Comparison of ENCODE assay signal across 36 mouse cellular contexts in the genomic region with DNA sequence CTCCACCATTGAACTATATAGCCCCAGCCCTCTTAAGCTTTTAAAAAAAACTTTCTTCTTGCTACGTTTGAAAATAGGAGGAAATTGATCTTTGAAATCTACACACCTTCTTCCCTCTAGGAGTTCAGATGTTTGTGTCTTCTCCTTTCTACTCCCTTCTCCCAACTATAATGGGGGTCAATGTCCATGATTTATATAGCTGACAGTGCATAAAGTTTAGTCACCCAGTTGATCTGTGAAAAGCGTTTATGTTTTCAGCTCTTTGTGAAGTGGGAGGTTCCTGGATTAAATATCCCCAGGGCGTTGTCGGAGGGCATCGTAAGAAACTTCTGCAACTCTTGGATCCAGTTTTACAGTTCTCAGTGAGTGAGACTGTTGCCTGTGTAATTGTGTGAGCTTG. TPM values are rescaled to one million over a fixed set of nuclear protein-coding genes. Genes with fewer than 3 reads are reported as not detected.
"Had no signal": no experiment of that assay in that cellular context is flagged by ENCODE, and none has a peak within 500 bp of the region (broad histone marks: within the 10 kb centered on the region; RNA-seq: fewer than 3 reads in every experiment).

No protein-coding gene starts in this region.

- H3K4me2 ChIP-seq: heart, embryonic 11.5 days; heart, embryonic 13.5 days; heart, embryonic 15.5 days; hindbrain, embryonic 13.5 days; hindbrain, embryonic 15.5 days; limb, embryonic 12.5 days; liver, embryonic 11.5 days; liver, embryonic 13.5 days; liver, embryonic 15.5 days had no signal

- H3K36me3 ChIP-seq: heart, embryonic 13.5 days; heart, embryonic 15.5 days; hindbrain, embryonic 13.5 days; hindbrain, embryonic 15.5 days; limb, embryonic 10.5 days; limb, embryonic 12.5 days; liver, embryonic 13.5 days; liver, embryonic 15.5 days had no signal

- H3K9ac ChIP-seq: heart, embryonic 13.5 days; heart, embryonic 15.5 days; hindbrain, embryonic 13.5 days; hindbrain, embryonic 15.5 days; limb, embryonic 12.5 days; liver, embryonic 13.5 days; liver, embryonic 15.5 days; liver, postnatal 0 days had no signal

- H3K9me3 ChIP-seq: heart, embryonic 13.5 days; heart, embryonic 15.5 days; hindbrain, embryonic 13.5 days; hindbrain, embryonic 15.5 days; limb, embryonic 10.5 days; limb, embryonic 12.5 days; liver, embryonic 13.5 days; liver, embryonic 15.5 days had no signal

- H3K4me3 ChIP-seq: heart, adult 2 months; heart, embryonic 13.5 days; heart, embryonic 15.5 days; hindbrain, embryonic 13.5 days; hindbrain, embryonic 15.5 days; layer of hippocampus, adult 2 months; left cerebral cortex, adult 2 months; limb, embryonic 10.5 days; limb, embryonic 12.5 days; liver, embryonic 13.5 days; liver, embryonic 15.5 days had no signal

- DNase-seq: gastrocnemius, postnatal 14 days; gastrocnemius, postnatal 36 days; heart, adult 2 months; heart, postnatal 14 days; heart, postnatal 36 days; kidney, adult 11 months; kidney, adult 8-10 months; kidney, postnatal 14 days; liver; liver, embryonic 13.5 days; liver, postnatal 0 days had no signal

- ATAC-seq: hindbrain, postnatal 0 days; intestine, embryonic 16.5 days; liver, postnatal 0 days had no signal

- H3K4me1 ChIP-seq: hindbrain, embryonic 13.5 days; hindbrain, embryonic 15.5 days; liver, embryonic 15.5 days had no signal

- H3K27ac ChIP-seq: heart, adult 2 months; heart, embryonic 13.5 days; heart, embryonic 15.5 days; hindbrain, embryonic 13.5 days; hindbrain, embryonic 15.5 days; hindbrain, postnatal 0 days; layer of hippocampus, adult 2 months; left cerebral cortex, adult 2 months; limb, embryonic 10.5 days; limb, embryonic 12.5 days; liver, embryonic 13.5 days; liver, embryonic 15.5 days had no signal

RNA-seq across cellular contexts. Expression of a gene that starts 7.0 kb away (rescaled TPM):
- total RNA-seq: gastrocnemius, adult 18-20 months; gastrocnemius, adult 8-10 months; gastrocnemius, postnatal 14 days; gastrocnemius, postnatal 36 days; heart, adult 2 months; heart, postnatal 14 days; heart, postnatal 36 days; hematopoietic stem cell, adult 5-6 weeks; left cerebral cortex, adult 2 months; left cerebral cortex, postnatal 14 days; left cerebral cortex, postnatal 36 days had no signal
- polyA plus RNA-seq: heart, adult 2 months; heart, embryonic 11.5 days; heart, embryonic 13.5 days; heart, embryonic 15.5 days; heart, postnatal 0 days; hindbrain, postnatal 0 days; intestine, embryonic 14.5 days; intestine, embryonic 16.5 days; limb, embryonic 10.5 days; limb, embryonic 12.5 days; liver, embryonic 11.5 days; liver, embryonic 13.5 days; liver, embryonic 15.5 days; liver, postnatal 0 days had no signal

RNA-seq across cellular contexts. Expression of a gene that starts 52.4 kb away (rescaled TPM):
- total RNA-seq: gastrocnemius, adult 18-20 months; gastrocnemius, adult 8-10 months; gastrocnemius, postnatal 14 days; gastrocnemius, postnatal 36 days; heart, adult 2 months; heart, postnatal 14 days; heart, postnatal 36 days; hematopoietic stem cell, adult 5-6 weeks; hindbrain, postnatal 0 days; layer of hippocampus, adult 2 months; layer of hippocampus, postnatal 10 days; layer of hippocampus, postnatal 25 days; left cerebral cortex, adult 2 months; left cerebral cortex, postnatal 14 days; left cerebral cortex, postnatal 36 days had no signal
- polyA plus RNA-seq: gonadal fat pad, adult 2 months; heart, adult 2 months; heart, embryonic 11.5 days; heart, embryonic 13.5 days; heart, embryonic 15.5 days; heart, postnatal 0 days; hindbrain, embryonic 11.5 days; hindbrain, embryonic 13.5 days; hindbrain, embryonic 15.5 days; hindbrain, postnatal 0 days; intestine, embryonic 14.5 days; intestine, embryonic 16.5 days; limb, embryonic 10.5 days; limb, embryonic 12.5 days; limb, embryonic 14.5 days; liver, embryonic 11.5 days; liver, embryonic 13.5 days; liver, embryonic 15.5 days; liver, postnatal 0 days had no signal
